Mouse (Mus musculus) hindbrain, embryonic 13.5 days (tissue): ENCODE measurements around the gene Grasp. TPM values are rescaled to one million over a fixed set of nuclear protein-coding genes. Genes with fewer than 3 reads are reported as not detected.

ENCODE experiments used
- ATAC-seq: fragments of 200-750 bp; cut with Nextera tagmentation; 2 replicates; pipeline ENCODE4 v1.8.0; 2017; ENCODE audit warnings: moderate TSS enrichment; ENCODE audit not compliant: low FRiP score
- H3K27ac ChIP-seq: fragments of 300-500 bp; sonication (generic); 2 replicates; pipeline ENCODE4 v1.5.1; 2015; ENCODE audit warnings: inconsistent platforms, mild to moderate bottlenecking, moderate library complexity
- H3K27me3 ChIP-seq: fragments of 300-500 bp; sonication (generic); 2 replicates; pipeline ENCODE4 v1.6.1; 2015; ENCODE audit warnings: mild to moderate bottlenecking, inconsistent platforms
- H3K36me3 ChIP-seq: fragments of 300-500 bp; sonication (generic); 2 replicates; pipeline ENCODE4 v1.6.1; 2015; ENCODE audit warnings: mild to moderate bottlenecking, inconsistent platforms
- H3K4me1 ChIP-seq: fragments of 300-500 bp; sonication (generic); replicated peaks from 2 replicates; pipeline ENCODE4 v1.6.1; 2015; ENCODE audit warnings: inconsistent platforms
- H3K4me2 ChIP-seq: fragments of 300-500 bp; sonication (generic); 2 replicates; pipeline ENCODE4 v1.6.1; 2015; ENCODE audit warnings: inconsistent platforms, mild to moderate bottlenecking, moderate library complexity
- H3K4me3 ChIP-seq: fragments of 300-500 bp; sonication (generic); 2 replicates; pipeline ENCODE4 v1.5.1; 2015; ENCODE audit warnings: mild to moderate bottlenecking, inconsistent platforms
- H3K9ac ChIP-seq: fragments of 300-500 bp; sonication (generic); 2 replicates; pipeline ENCODE4 v1.6.1; 2015; ENCODE audit warnings: mild to moderate bottlenecking, inconsistent platforms
- H3K9me3 ChIP-seq: fragments of 300-500 bp; sonication (generic); 2 replicates; pipeline ENCODE4 v1.6.1; 2016; ENCODE audit warnings: inconsistent platforms
- WGBS: fragments of 180-500 bp; shearing (Covaris S2); methylation state at CpG from one replicate; pipeline ENCODE4 v1.1.7; 2015; 5-methylcytosine and 5-hydroxymethylcytosine counted together
- polyA plus RNA-seq: library from polyadenylated mRNA; unstranded; fragments of >200 nt; fragmentation: Nextera tagmentation; extraction: Ambion mirVana; gene quantifications from 2 replicates; pipeline ENCODE4 v1.2.1, GENCODE M21; 2015

The Grasp gene
- polyA plus RNA-seq, 1 experiment from 2014 or later, result 1.8 TPM

DNA sequence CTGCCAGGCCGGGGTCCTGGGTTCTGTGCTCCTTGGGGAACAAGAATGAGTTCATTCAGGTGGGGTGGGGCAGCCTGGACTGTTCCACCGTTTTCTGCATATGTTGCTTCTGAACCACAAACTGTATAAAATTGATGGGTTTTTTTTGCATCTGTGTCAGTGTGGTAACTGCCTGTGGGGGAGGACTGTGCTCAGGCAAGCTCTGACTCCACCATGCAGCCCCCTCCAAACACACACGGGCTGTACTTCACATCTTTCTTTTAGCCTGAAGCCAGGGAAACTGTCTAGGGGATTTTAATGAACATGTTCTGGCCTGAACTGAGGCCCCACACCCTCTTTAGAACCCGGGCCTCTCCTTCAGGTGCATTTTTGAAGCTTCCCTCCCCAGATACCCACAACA, 8.6 kb downstream of the Grasp start:
- no peak overlapping the region for H3K4me3 ChIP-seq
- H3K4me1 ChIP-seq, result peaks cover 28% of the 10 kb centered on the region
- H3K4me2 ChIP-seq, result no peak overlapping the region
- peaks cover 10% of the 10 kb centered on the region; the same call in 1 of the 2 replicates for H3K27me3 ChIP-seq
- no peaks in the 10 kb centered on the region for H3K9me3 ChIP-seq
- peaks cover 27% of the 10 kb centered on the region for H3K36me3 ChIP-seq
- H3K27ac ChIP-seq, result no peak overlapping the region
- ATAC-seq, result no peak
- 81% methylated on average over 4 of the region's 4 CpGs for WGBS
- 0 out of 2 replicates have a peak overlapping the region, but pooled peaks have one; percentile 29 for H3K9ac ChIP-seq

DNA sequence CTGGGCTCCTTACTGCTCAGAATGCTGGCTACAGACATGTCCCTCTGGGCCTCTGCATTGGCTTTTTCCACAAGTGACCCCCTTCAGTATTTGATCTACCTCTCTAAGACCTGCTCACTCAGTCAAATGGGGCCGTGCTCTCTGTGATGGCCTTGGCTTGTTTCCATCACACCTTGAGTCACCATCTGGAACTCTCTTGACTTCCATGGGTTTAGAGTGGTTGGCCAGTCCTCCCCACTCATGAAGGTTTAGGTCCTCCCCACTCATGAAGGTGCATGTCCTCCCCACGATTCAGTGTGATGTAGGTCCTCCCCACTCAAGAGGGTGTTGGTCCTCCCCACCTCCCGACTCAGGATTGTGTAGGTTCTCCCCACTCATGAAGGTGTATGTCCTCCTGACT, 9.2 kb downstream of the Grasp start:
- peaks cover 23% of the 10 kb centered on the region for H3K4me1 ChIP-seq
- no peak overlapping the region for H3K4me2 ChIP-seq
- H3K27me3 ChIP-seq, result peaks cover 15% of the 10 kb centered on the region; the same call in 1 of the 2 replicates
- H3K36me3 ChIP-seq, result peaks cover 27% of the 10 kb centered on the region
- H3K4me3 ChIP-seq, result no peak overlapping the region
- H3K27ac ChIP-seq, result no peak overlapping the region
- 89% methylated on average over 3 of the region's 3 CpGs for WGBS
- no peak for ATAC-seq
- no peaks in the 10 kb centered on the region for H3K9me3 ChIP-seq
- H3K9ac ChIP-seq, result no peak overlapping the region

DNA sequence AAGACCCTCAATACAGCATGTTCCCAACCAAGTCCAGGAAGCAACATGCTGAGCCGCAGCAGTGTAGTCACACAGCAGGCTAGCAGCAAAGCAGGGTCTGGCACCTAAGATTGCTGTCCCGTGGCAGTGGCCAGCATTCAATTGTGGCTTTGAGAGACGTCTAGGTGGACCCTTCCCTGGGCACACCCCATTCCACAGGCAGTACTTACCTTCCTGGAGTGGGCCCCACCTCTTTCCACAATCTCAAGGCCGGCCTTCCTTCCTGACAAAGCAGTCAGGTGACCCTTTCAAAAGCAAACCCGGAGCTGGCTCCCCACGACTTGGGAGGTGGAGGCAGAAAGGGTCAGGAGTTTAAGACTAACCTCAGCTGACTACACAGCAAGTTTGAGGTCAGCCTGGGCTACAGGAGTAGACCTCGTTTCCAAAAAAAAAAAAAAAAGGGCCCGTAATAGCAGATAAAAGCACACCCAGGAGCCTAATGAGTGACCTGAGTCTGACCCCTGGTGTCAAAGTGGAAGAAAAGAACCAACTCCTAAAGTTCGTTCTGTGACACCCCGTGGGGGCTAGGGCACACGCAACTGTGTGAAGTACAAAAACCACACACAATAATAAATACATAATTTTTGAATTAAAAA, 9.8 kb downstream of the Grasp start:
- Histone ChIP-seq H3K27me3 (peaks cover 20% of the 10 kb centered on the region), H3K4me3 (no peak overlapping the region), H3K9ac (no peak overlapping the region), H3K27ac (no peak overlapping the region), H3K4me1 (peaks cover 22% of the 10 kb centered on the region), H3K36me3 (peaks cover 27% of the 10 kb centered on the region), H3K4me2 (no peak overlapping the region), H3K9me3 (no peaks in the 10 kb centered on the region)
- no peak for ATAC-seq
- 14% methylated on average over 11 of the region's 11 CpGs for WGBS

DNA sequence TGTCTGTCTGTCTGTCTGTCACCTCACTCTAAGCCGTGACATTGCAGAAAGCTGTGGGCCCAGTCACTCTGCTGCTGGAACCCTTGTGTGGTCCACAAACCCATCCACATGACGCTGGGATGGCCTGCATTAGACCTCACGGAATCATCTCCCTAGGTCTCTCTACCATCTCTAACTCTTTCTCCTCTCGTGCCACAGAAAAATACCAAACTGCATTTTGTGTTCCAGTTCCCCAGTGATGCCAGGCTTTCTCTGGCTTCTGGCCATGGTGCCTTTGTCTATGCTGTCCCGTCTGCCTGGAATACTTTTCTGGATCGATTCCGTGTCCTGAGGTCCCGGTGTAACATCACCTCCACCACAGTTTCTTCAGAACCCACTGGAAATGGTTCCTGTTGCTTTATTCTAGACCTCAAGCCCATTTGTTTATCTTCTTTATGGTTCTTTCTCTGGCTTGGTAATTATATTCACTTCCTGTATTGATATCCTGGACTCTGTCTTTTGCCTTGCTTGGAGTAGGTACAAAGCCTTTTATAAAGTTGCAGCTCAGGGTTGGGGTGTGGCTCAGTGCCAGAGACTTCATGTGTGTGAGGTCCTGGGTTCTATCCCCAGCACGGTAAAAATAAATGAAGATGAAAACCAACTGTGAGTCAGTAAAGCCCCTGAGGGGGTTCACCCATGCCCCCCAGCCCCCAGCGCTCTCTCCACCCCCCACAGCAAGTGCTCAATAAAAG, 10.8 kb downstream of the Grasp start:
- WGBS, result 55% methylated on average over 10 of the region's 10 CpGs
- Histone ChIP-seq H3K36me3 (peaks cover 20% of the 10 kb centered on the region), H3K4me2 (no peak overlapping the region), H3K4me3 (no peak overlapping the region), H3K9ac (0 out of 2 replicates have a peak overlapping the region, but pooled peaks have one; percentile 13), H3K9me3 (no peaks in the 10 kb centered on the region), H3K27me3 (peaks cover 27% of the 10 kb centered on the region), H3K27ac (no peak overlapping the region), H3K4me1 (peaks cover 27% of the 10 kb centered on the region)
- no peak for ATAC-seq

DNA sequence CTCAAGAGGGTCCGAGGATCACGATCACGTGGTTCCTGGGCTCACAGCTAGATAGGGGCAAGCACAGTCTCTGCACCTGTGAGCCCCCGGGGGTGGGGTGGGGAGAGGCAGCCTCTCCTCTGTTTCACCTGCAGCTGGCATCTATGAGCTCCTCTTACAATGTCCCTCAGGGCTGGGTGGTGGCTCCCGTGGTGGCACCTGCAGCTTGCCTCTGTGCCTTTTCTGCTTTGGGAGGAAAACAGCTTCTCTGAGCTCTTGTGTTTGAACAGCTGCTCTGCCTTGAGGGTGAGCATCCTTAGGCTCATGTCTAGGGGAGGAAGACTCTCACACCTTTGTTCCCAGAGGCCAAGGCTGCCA, 11.3 kb downstream of the Grasp start:
- Histone ChIP-seq H3K9me3 (no peaks in the 10 kb centered on the region), H3K4me1 (peaks cover 27% of the 10 kb centered on the region), H3K27ac (no peak overlapping the region), H3K36me3 (peaks cover 14% of the 10 kb centered on the region), H3K27me3 (peaks cover 29% of the 10 kb centered on the region), H3K4me2 (no peak overlapping the region), H3K9ac (0 out of 2 replicates have a peak overlapping the region, but pooled peaks have one; percentile 13), H3K4me3 (no peak overlapping the region)
- 34% methylated on average over 5 of the region's 5 CpGs for WGBS
- ATAC-seq, result no peak

DNA sequence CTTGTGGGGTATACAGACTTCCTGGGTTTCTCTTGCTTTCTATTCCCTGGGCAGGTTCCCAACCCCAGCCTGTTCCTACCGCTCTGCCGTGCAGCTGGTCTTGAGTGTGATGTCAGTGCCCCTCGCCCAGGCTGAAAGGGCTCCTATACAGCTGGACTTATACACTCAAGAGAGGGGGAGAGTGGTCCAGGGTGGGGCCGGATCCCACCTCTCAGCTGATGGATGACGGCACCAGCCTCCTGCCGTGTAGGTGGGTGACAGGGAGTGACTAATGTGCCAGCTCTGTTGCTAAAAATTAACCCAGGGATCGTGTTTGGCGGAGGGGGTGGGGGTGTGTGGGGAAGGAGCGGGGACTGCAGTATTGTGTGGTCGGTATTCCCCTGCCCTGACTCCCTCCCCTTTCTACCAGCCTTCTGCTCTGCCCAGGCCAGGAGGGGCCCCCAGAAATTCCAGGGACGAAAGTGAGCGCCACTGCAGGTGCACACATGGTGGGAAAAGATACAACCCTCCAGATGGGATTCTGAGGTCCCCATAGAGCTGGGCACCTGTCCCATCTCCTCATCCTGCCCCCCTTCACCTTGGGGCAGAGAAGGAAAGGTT, 11.8 kb downstream of the Grasp start:
- Histone ChIP-seq H3K36me3 (peaks cover 9% of the 10 kb centered on the region), H3K27ac (no peak overlapping the region), H3K4me2 (no peak overlapping the region), H3K9ac (0 out of 2 replicates have a peak overlapping the region, but pooled peaks have one; percentile 13), H3K9me3 (no peaks in the 10 kb centered on the region), H3K4me3 (no peak overlapping the region), H3K27me3 (peaks cover 29% of the 10 kb centered on the region), H3K4me1 (peaks cover 28% of the 10 kb centered on the region)
- ATAC-seq, result 0 out of 2 replicates have a peak, but pooled peaks have one; percentile 12
- 23% methylated on average over 12 of the region's 12 CpGs for WGBS

DNA sequence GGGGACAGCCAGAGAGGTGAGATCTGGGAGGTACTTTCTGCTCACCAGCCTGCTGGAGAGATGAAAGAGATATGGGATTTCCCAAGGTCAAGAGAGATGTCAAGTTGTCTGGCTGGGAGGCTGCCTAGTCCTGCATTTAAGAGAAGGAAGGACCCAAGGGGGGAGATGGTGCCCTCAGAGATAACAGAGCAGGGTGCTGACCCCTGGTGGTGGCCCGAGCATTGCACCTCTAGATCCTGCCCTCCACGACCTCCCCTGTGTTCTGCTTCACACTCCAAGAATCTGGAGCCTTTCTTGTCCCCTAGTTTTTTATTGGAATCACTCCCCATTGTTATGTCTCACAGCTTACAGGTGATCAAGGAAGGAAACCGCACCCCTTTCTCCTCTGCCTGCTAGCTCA, 12.9 kb downstream of the Grasp start:
- Histone ChIP-seq H3K36me3 (no peaks in the 10 kb centered on the region), H3K27ac (no peak overlapping the region), H3K4me2 (no peak overlapping the region), H3K4me1 (peaks cover 26% of the 10 kb centered on the region), H3K9ac (no peak overlapping the region), H3K9me3 (no peaks in the 10 kb centered on the region), H3K4me3 (no peak overlapping the region), H3K27me3 (peaks cover 33% of the 10 kb centered on the region)
- 12% methylated on average over 3 of the region's 3 CpGs for WGBS
- ATAC-seq, result no peak

DNA sequence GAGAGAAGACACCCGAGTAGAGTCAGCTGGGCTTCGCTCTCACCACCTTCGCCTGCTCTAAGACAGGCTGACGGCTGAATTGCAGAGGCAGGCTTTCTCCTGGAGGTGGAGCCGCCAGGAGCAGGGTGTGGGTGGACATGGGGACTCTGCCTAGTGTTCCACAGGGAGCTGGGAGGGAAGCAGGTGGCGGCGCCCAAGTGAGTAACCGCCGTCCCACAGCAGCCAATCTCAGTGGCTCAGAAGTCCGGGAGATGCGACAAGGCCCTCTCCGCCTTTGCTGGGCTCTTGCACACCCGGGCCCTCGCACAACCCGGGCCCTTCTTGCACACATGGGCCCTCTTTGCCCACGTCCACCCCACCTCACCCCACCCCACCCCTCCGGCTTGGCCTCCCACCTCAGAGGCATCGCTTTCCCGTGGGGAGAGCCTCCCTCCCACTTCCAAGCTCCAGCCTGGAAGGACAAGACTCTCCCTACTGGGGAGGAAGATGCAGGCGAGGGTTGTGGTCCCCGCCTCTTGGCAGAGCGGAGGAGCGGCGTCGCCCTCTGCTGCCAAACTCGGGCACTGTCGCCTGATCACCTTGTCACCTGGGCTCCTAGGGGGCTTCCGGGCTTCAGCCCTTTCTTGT, 15.0 kb downstream of the Grasp start:
- Histone ChIP-seq H3K27ac (no peak overlapping the region), H3K27me3 (peaks cover 27% of the 10 kb centered on the region), H3K4me1 (peaks cover 27% of the 10 kb centered on the region), H3K4me3 (peak overlapping the region; percentile 29), H3K36me3 (no peaks in the 10 kb centered on the region), H3K9ac (peak overlapping the region; percentile 58), H3K9me3 (no peaks in the 10 kb centered on the region), H3K4me2 (peak overlapping the region; percentile 56)
- 5% methylated on average over 28 of the region's 28 CpGs for WGBS
- ATAC-seq, result peak; percentile 34; the same call in 1 of the 2 replicates

DNA sequence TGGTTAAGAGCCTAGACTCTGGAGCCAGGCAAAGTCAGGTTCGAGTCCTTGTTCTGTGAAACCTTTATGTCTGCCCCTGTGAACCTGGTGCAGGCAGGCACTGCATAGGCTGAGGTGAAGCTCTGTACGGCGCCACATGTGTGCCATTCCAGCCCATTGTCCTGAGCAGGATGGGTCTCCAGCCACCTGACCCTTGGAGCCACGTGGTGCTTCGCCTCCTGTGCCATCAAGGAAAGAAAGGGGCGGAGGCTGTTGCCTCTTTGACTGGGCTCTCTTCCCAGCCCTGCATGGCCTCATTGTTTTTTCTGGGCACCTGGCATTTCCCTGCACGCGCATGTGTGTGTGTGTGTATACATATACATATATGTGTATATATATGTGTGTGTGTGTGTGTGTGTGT, 15.8 kb downstream of the Grasp start:
- Histone ChIP-seq H3K4me1 (peaks cover 27% of the 10 kb centered on the region), H3K9me3 (no peaks in the 10 kb centered on the region), H3K4me3 (no peak overlapping the region), H3K36me3 (no peaks in the 10 kb centered on the region), H3K27ac (no peak overlapping the region), H3K27me3 (peaks cover 27% of the 10 kb centered on the region), H3K4me2 (no peak overlapping the region), H3K9ac (no peak overlapping the region)
- no peak for ATAC-seq
- 73% methylated on average over 8 of the region's 8 CpGs for WGBS

DNA sequence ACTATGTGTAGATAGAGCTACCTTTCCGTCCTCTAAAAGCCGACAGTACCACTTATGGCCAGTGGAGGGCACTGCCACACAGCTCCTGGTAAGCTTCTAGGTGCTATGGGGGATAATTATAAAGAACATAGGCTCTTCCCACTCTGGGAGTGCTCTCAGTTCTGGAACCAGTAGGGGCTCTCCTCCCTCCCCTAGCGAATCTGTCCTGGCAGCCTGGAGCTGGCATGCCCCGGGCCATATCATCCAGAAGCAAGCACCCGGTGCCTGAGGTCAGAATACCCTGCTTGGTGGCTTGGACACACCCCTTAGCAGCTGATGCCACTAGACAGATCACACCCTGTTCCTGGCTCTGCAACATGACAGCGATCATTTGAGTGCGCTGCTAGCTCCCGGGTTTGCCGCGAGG, 16.8 kb downstream of the Grasp start:
- Histone ChIP-seq H3K9ac (peak overlapping the region; percentile 46; the same call in 1 of the 2 replicates), H3K4me3 (peak overlapping the region; percentile 9; the same call in 1 of the 2 replicates)

DNA sequence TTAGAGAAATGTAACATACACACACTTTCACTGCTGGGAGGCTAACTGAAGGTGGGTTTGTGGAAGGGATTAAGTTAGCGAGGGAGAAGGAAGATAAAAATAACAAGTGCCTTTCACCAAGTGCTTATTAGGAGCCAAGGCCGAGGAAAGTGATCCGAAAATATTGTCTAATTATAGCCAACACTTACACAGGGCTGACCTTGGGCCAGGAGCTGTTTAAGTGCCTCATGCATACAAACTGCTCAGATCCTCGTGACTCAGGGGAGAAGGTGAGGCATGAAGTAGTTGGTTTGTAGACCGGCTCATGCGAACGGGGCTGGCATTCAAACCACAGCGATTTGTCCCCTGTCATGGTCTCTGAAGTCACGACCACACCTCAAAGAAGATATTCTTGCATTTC, 17.2 kb downstream of the Grasp start:
- H3K9ac ChIP-seq, result 0 out of 2 replicates have a peak overlapping the region, but pooled peaks have one; percentile 46
- peaks cover 25% of the 10 kb centered on the region for H3K27me3 ChIP-seq
- H3K4me2 ChIP-seq, result peak overlapping the region; percentile 41
- no peaks in the 10 kb centered on the region for H3K9me3 ChIP-seq
- H3K4me1 ChIP-seq, result peaks cover 20% of the 10 kb centered on the region
- H3K36me3 ChIP-seq, result no peaks in the 10 kb centered on the region
- H3K4me3 ChIP-seq, result no peak overlapping the region
- H3K27ac ChIP-seq, result no peak overlapping the region
- no peak for ATAC-seq
- 68% methylated on average over 9 of the region's 9 CpGs for WGBS

More for the DNA sequence above, 16.8 kb downstream of the Grasp start:
- 10% methylated on average over 10 of the region's 10 CpGs for WGBS
- H3K9me3 ChIP-seq, result no peaks in the 10 kb centered on the region
- H3K27ac ChIP-seq, result no peak overlapping the region
- ATAC-seq, result peak; percentile 50; the same call in 1 of the 2 replicates
- H3K4me1 ChIP-seq, result peaks cover 21% of the 10 kb centered on the region
- H3K27me3 ChIP-seq, result peaks cover 25% of the 10 kb centered on the region
- no peaks in the 10 kb centered on the region for H3K36me3 ChIP-seq
- peak overlapping the region; percentile 41 for H3K4me2 ChIP-seq

DNA sequence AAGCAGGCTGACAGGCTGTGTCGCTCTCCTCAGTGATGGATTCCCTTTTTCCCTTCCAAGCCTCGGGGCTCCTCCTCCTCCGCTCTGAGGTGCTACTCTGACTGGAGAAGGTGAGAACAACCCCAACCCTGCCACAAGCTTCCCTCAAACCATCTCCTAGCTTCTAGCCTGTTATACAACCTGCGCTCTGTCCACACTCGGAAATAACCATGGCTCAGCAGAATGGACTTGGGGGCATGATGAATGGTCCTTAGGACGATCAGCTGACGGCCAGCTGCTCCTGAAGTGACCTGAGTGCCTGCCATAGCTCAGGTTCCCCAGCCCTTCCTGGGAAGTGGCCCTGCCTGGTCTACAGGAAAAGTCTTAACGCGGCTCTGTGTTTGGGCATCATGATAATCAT, 17.9 kb downstream of the Grasp start:
- ATAC-seq, result no peak
- WGBS, result 73% methylated on average over 9 of the region's 9 CpGs
- no peak overlapping the region for H3K4me2 ChIP-seq

More for the DNA sequence above, 17.9 kb downstream of the Grasp start:
- H3K4me3 ChIP-seq, result no peak overlapping the region
- H3K27me3 ChIP-seq, result peaks cover 25% of the 10 kb centered on the region
- H3K27ac ChIP-seq, result no peak overlapping the region
- H3K36me3 ChIP-seq, result no peaks in the 10 kb centered on the region
- H3K9me3 ChIP-seq, result no peaks in the 10 kb centered on the region
- H3K9ac ChIP-seq, result 0 out of 2 replicates have a peak overlapping the region, but pooled peaks have one; percentile 46
- peaks cover 23% of the 10 kb centered on the region for H3K4me1 ChIP-seq
